Mouse (Mus musculus) lung, adult 2 months (tissue): ENCODE data around the gene Pdzd4.

Experiments
- CTCF ChIP-seq: fragments of 200-500 bp; IDR thresholded peaks from 2 replicates; pipeline ENCODE4 v1.5.1; 2011; ENCODE audit warnings: mild to moderate bottlenecking, low read length, control low read depth; ENCODE audit not compliant: insufficient read depth
- POLR2A ChIP-seq: fragments of 200-500 bp; IDR thresholded peaks from 2 replicates; pipeline ENCODE4 v1.6.1; 2011; ENCODE audit warnings: low read depth, mild to moderate bottlenecking, control low read depth, low read length, borderline replicate concordance; ENCODE audit errors: extremely low read depth

GRCm38 (mm10) chrX:73793505-73793904 lies 31.3 kb downstream of the Pdzd4 start:
- TF ChIP-seq CTCF, result no peak
- TF ChIP-seq POLR2A, result no peak
